Mouse (Mus musculus) kidney, postnatal 36 days (tissue): ENCODE measurements at regions not wholly inside any gene's neighbourhood (a gene's known extent, or its start where the extent isn't known, plus 50 kb on each side); places are given as distances from the start of the nearest gene placed in this dataset.

Experiments
- DNase-seq, 2 experiments: peaks; one replicate each; pipeline ENCODE4 v3.0.0; 2021 to 2022; ENCODE audit warnings: mixed read lengths in 2 of 2

- no peak for DNase-seq
Observed at GRCm38 (mm10) chr2:129883417-129883816, 83.1 kb downstream of the Stk35 start.

- DNase-seq: no peak
Observed at GRCm38 (mm10) chr2:129884316-129884715, 84.0 kb downstream of the Stk35 start.

- no peak for DNase-seq
Observed at GRCm38 (mm10) chr2:129885536-129885935, 85.2 kb downstream of the Stk35 start.

- DNase-seq: peak in 1 of 2 experiments; percentile 29
Observed at GRCm38 (mm10) chr2:129893231-129893630, 92.9 kb downstream of the Stk35 start.

- no peak for DNase-seq
Observed at GRCm38 (mm10) chr2:129893832-129894231, 93.5 kb downstream of the Stk35 start.

GRCm38 (mm10) chr2:129894906-129895305 is 94.6 kb downstream of the Stk35 start:
- DNase-seq: no peak

GRCm38 (mm10) chr2:129895369-129895768 is 95.1 kb downstream of the Stk35 start:
- no peak for DNase-seq

- no peak for DNase-seq
Observed at GRCm38 (mm10) chr2:129896696-129897095, 96.4 kb downstream of the Stk35 start.

GRCm38 (mm10) chr2:129903383-129904135 is 103.2 kb downstream of the Stk35 start:
- no peak for DNase-seq

GRCm38 (mm10) chr2:129904753-129905152 is 104.4 kb downstream of the Stk35 start:
- DNase-seq: peak; percentile 18 to 43

- peak; percentile 52 to 63 for DNase-seq
Observed at GRCm38 (mm10) chr2:129908701-129909425, 103.3 kb upstream of the Tgm3 start.

- DNase-seq: peak in 1 of 2 experiments; percentile 9
Observed at GRCm38 (mm10) chr2:129911203-129911921, 100.8 kb upstream of the Tgm3 start.

GRCm38 (mm10) chr2:129912556-129912955 is 99.6 kb upstream of the Tgm3 start:
- DNase-seq: no peak

GRCm38 (mm10) chr2:129914261-129914660 is 97.9 kb upstream of the Tgm3 start:
- no peak for DNase-seq

GRCm38 (mm10) chr2:129916411-129916810 is 95.7 kb upstream of the Tgm3 start:
- DNase-seq: no peak

GRCm38 (mm10) chr2:129918141-129918790 is 93.9 kb upstream of the Tgm3 start:
- no peak for DNase-seq

GRCm38 (mm10) chr2:129919551-129919950 is 92.6 kb upstream of the Tgm3 start:
- DNase-seq: no peak

GRCm38 (mm10) chr2:129927218-129927617 is 84.9 kb upstream of the Tgm3 start:
- DNase-seq: no peak

- no peak for DNase-seq
Observed at GRCm38 (mm10) chr2:129933578-129933977, 78.6 kb upstream of the Tgm3 start.

GRCm38 (mm10) chr2:129942824-129943223 is 69.3 kb upstream of the Tgm3 start:
- no peak for DNase-seq

GRCm38 (mm10) chr2:129947847-129948553 is 64.1 kb upstream of the Tgm3 start:
- DNase-seq: peak in 1 of 2 experiments; percentile 20

GRCm38 (mm10) chr2:129949786-129950185 is 62.4 kb upstream of the Tgm3 start:
- peak in 1 of 2 experiments; percentile 17 for DNase-seq
